Mouse (Mus musculus) heart, adult 2 months (tissue): ENCODE measurements around the gene Tacc2. TPM values are rescaled to one million over a fixed set of nuclear protein-coding genes. Genes with fewer than 3 reads are reported as not detected.

ENCODE experiments used
- DNase-seq, 2 experiments: peaks; one replicate each; pipeline ENCODE4 v3.0.0; 2021
- H3K27ac ChIP-seq: fragments of 200-600 bp; 2 replicates; pipeline ENCODE4 v1.8.1; 2022
- H3K27me3 ChIP-seq: fragments of 200-500 bp; 2 replicates; pipeline ENCODE4 v1.6.1; 2012; ENCODE audit warnings: mild to moderate bottlenecking, low read length, inconsistent platforms, mixed read lengths; ENCODE audit not compliant: control insufficient read depth, insufficient read depth
- H3K36me3 ChIP-seq: fragments of 200-500 bp; 2 replicates; pipeline ENCODE4 v1.6.1; 2012; ENCODE audit warnings: low read length, inconsistent platforms; ENCODE audit not compliant: control insufficient read depth, insufficient read depth
- H3K4me1 ChIP-seq: fragments of 200-500 bp; 2 replicates; pipeline ENCODE4 v1.6.1; 2011; ENCODE audit warnings: low read length; ENCODE audit not compliant: control insufficient read depth, insufficient read depth
- H3K4me3 ChIP-seq: fragments of 200-600 bp; 2 replicates; pipeline ENCODE4 v1.8.1; 2022
- H3K79me2 ChIP-seq: fragments of 200-500 bp; replicated peaks from 2 replicates; pipeline ENCODE4 v1.6.1; 2012; ENCODE audit warnings: mild to moderate bottlenecking, inconsistent platforms, low read length, moderate library complexity, mixed read lengths; ENCODE audit not compliant: control insufficient read depth, insufficient read depth
- H3K9ac ChIP-seq: fragments of 200-500 bp; 2 replicates; pipeline ENCODE4 v1.6.1; 2012; ENCODE audit warnings: low read depth, mild to moderate bottlenecking, control low read depth, inconsistent platforms, low read length, mixed read lengths
- CTCF ChIP-seq: fragments of 200-600 bp; IDR thresholded peaks from 2 replicates; pipeline ENCODE4 v1.8.1; 2022; ENCODE audit warnings: antibody characterized with exemption, mild to moderate bottlenecking, moderate library complexity
- EP300 ChIP-seq: fragments of 200-500 bp; IDR thresholded peaks from 2 replicates; pipeline ENCODE4 v1.6.1; 2011; ENCODE audit warnings: low read depth, low read length, control low read depth; ENCODE audit not compliant: insufficient read depth
- POLR2A ChIP-seq: fragments of 200-500 bp; IDR thresholded peaks from 2 replicates; pipeline ENCODE4 v1.6.1; 2011; ENCODE audit warnings: mild to moderate bottlenecking, low read depth, low read length, control low read depth; ENCODE audit not compliant: insufficient read depth
- WGBS: fragments of 180-500 bp; shearing (Covaris S2); methylation state at CpG from one replicate; pipeline ENCODE4 v1.1.7; 2018; 5-methylcytosine and 5-hydroxymethylcytosine counted together
- intact Hi-C: fragments of 180-260 bp; cut with DNase I; formaldehyde crosslinking; loops from one replicate; pipeline ENCODE4 v1.15.1; 2025
- polyA plus RNA-seq: library from polyadenylated mRNA; depleted of rRNA; stranded (reverse); fragments of >200 nt; gene quantifications from 2 replicates; pipeline ENCODE4 v1.2.3, GENCODE M21; 2012
- total RNA-seq, 2 experiments: library from RNA; stranded (reverse); gene quantifications; 2 replicates each; pipeline ENCODE4 v1.2.3; 2021

Tacc2 gene
- total and polyA plus RNA-seq, 3 experiments: 117 to 480 (median 339) TPM

- 38% methylated on average over 22 of the region's 22 CpGs for WGBS
- Histone ChIP-seq H3K27me3 (no peaks in the 10 kb centered on the region), H3K36me3 (peaks cover 5% of the 10 kb centered on the region; the same call in 1 of the 2 replicates), H3K4me3 (no peak overlapping the region), H3K4me1 (peaks cover 11% of the 10 kb centered on the region), H3K27ac (peak overlapping the region; percentile 15; the same call in 1 of the 2 replicates), H3K79me2 (no peaks in the 10 kb centered on the region), H3K9ac (no peak overlapping the region)
- TF ChIP-seq CTCF (peak; percentile 37), EP300 (no peak)
- intact Hi-C loops: no loop called here
- DNase-seq: peak in 1 of 2 experiments; percentile 57
Observed at GRCm38 (mm10) chr7:130631553-130632378, 54.5 kb downstream of the Tacc2 start.

- H3K4me1 ChIP-seq: peaks cover 11% of the 10 kb centered on the region
- TF ChIP-seq EP300: no peak
- TF ChIP-seq POLR2A: no peak
- TF ChIP-seq CTCF: no peak
- no peak overlapping the region for H3K9ac ChIP-seq
- H3K27ac ChIP-seq: no peak overlapping the region
- peaks cover 5% of the 10 kb centered on the region; the same call in 1 of the 2 replicates for H3K36me3 ChIP-seq
- H3K79me2 ChIP-seq: no peaks in the 10 kb centered on the region
- no peak overlapping the region for H3K4me3 ChIP-seq
- no peaks in the 10 kb centered on the region for H3K27me3 ChIP-seq
- intact Hi-C loops: no loop called here
- DNase-seq: no peak
- WGBS: 69% methylated on average over 5 of the region's 5 CpGs
Observed at GRCm38 (mm10) chr7:130632379-130632732, 55.1 kb downstream of the Tacc2 start.

GRCm38 (mm10) chr7:130634259-130634871 lies 57.1 kb downstream of the Tacc2 start:
- no peaks in the 10 kb centered on the region for H3K27me3 ChIP-seq
- H3K36me3 ChIP-seq: peaks cover 3% of the 10 kb centered on the region; the same call in 1 of the 2 replicates
- WGBS: 89% methylated on average over 4 of the region's 4 CpGs
- peaks cover 9% of the 10 kb centered on the region for H3K4me1 ChIP-seq
- TF ChIP-seq CTCF: no peak
- TF ChIP-seq EP300: no peak
- TF ChIP-seq POLR2A: no peak
- intact Hi-C loops: no loop called here
- H3K4me3 ChIP-seq: no peak overlapping the region
- no peak overlapping the region for H3K9ac ChIP-seq
- H3K27ac ChIP-seq: no peak overlapping the region
- DNase-seq: no peak
- no peaks in the 10 kb centered on the region for H3K79me2 ChIP-seq

- no peaks in the 10 kb centered on the region for H3K79me2 ChIP-seq
- peaks cover 3% of the 10 kb centered on the region; the same call in 1 of the 2 replicates for H3K36me3 ChIP-seq
- no peak overlapping the region for H3K9ac ChIP-seq
- H3K27me3 ChIP-seq: no peaks in the 10 kb centered on the region
- peaks cover 9% of the 10 kb centered on the region for H3K4me1 ChIP-seq
- 40% methylated on average over 7 of the region's 7 CpGs for WGBS
- H3K4me3 ChIP-seq: no peak overlapping the region
- no peak overlapping the region for H3K27ac ChIP-seq
- intact Hi-C loops: no loop called here
- DNase-seq: no peak
- TF ChIP-seq CTCF (no peak), EP300 (no peak), POLR2A (no peak)
Observed at GRCm38 (mm10) chr7:130635212-130635611, 58.0 kb downstream of the Tacc2 start.

- H3K27ac ChIP-seq: no peak overlapping the region
- intact Hi-C loops: no loop called here
- H3K79me2 ChIP-seq: no peaks in the 10 kb centered on the region
- H3K4me3 ChIP-seq: no peak overlapping the region
- no peak for DNase-seq
- 78% methylated on average over 3 of the region's 3 CpGs for WGBS
- no peak overlapping the region for H3K9ac ChIP-seq
- no peaks in the 10 kb centered on the region for H3K27me3 ChIP-seq
- H3K36me3 ChIP-seq: peaks cover 2% of the 10 kb centered on the region; the same call in 1 of the 2 replicates
- peaks cover 9% of the 10 kb centered on the region for H3K4me1 ChIP-seq
- TF ChIP-seq EP300 (no peak), CTCF (no peak), POLR2A (no peak)
Observed at GRCm38 (mm10) chr7:130636274-130636673, 59.0 kb downstream of the Tacc2 start.

GRCm38 (mm10) chr7:130636902-130637301 lies 59.7 kb downstream of the Tacc2 start:
- Histone ChIP-seq H3K36me3 (no peaks in the 10 kb centered on the region; the same call in 1 of the 2 replicates), H3K27ac (no peak overlapping the region), H3K4me3 (no peak overlapping the region), H3K9ac (no peak overlapping the region), H3K4me1 (peaks cover 7% of the 10 kb centered on the region), H3K79me2 (no peaks in the 10 kb centered on the region), H3K27me3 (no peaks in the 10 kb centered on the region)
- WGBS: 83% methylated on average over 4 of the region's 4 CpGs
- intact Hi-C loops: no loop called here
- no peak for TF ChIP-seq POLR2A
- no peak for TF ChIP-seq EP300
- TF ChIP-seq CTCF: no peak
- no peak for DNase-seq
